Mouse (Mus musculus): ENCODE results near the gene Ndufs8.

DNA sequence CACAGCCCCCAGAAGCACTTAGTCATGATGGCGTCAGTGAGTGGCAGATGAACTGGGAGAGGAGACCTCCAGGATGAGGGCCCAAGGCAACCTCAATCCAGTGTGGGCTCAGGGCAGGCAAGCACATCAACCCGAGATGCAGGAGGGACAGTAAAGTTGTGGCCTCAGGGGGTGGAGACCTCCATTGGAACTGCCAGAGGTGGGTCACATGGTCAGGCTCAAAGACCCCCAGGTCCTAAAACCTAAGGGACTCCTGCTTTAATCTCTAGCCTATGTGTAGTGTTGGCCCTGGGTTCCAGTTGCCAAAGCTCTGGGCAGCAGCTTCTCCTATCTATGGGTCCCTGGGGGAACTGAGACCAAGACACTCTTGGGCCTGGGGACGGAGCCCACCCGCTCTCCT lies 16.2 kb upstream of the Ndufs8 start:
- no peak for TF ChIP-seq POLR2A (IDR thresholded peaks at IDR 0.05; ENCODE audit: low read depth, low read length)
- no peak for TF ChIP-seq CTCF (conservative IDR thresholded peaks at IDR 0.05 in 1 of 2, IDR thresholded peaks at IDR 0.05 in 1 of 2; ENCODE audit: low read depth in 2 of 2, low read length in 2 of 2)
- no peak for TF ChIP-seq RCOR1 (conservative IDR thresholded peaks at IDR 0.05; ENCODE audit: low read depth, low read length)
- no peak for TF ChIP-seq EP300 (IDR thresholded peaks at IDR 0.05; ENCODE audit: low read length)
- TF ChIP-seq ZMIZ1 (IDR thresholded peaks at IDR 0.05; ENCODE audit: low read depth, low read length) = no peak
- TF ChIP-seq TCF12 (IDR thresholded peaks at IDR 0.05; ENCODE audit: low read depth, low read length) = no peak
- TF ChIP-seq ETS1 (conservative IDR thresholded peaks at IDR 0.05; ENCODE audit: low read depth, low read length) = no peak
- no peak for TF ChIP-seq USF2 (conservative IDR thresholded peaks at IDR 0.05; ENCODE audit: low read depth, low read length)

Measured in CH12.LX (cell line).